Mouse (Mus musculus) T-cell, adult 2 months (primary cell): ENCODE results near the gene H2-Ab1.
A peak's percentile ranks its signal among the peaks of the same experiment; 100 is the strongest.

ENCODE experiments used
- DNase-seq: peaks from one replicate; pipeline ENCODE4 v3.0.0; 2022; ENCODE audit warnings: low spot score

H2-Ab1 gene

GRCm38 (mm10) chr17:34309225-34309624 lies 51.7 kb downstream of the H2-Ab1 start:
- no peak for DNase-seq

- DNase-seq, result peak; percentile 65
Observed at GRCm38 (mm10) chr17:34309683-34310385, 52.3 kb downstream of the H2-Ab1 start.

- peak; percentile 40 for DNase-seq
Observed at GRCm38 (mm10) chr17:34310526-34310925, 53.0 kb downstream of the H2-Ab1 start.

- no peak for DNase-seq
Observed at GRCm38 (mm10) chr17:34312185-34312584, 54.7 kb downstream of the H2-Ab1 start.

- peak; percentile 81 for DNase-seq
Observed at GRCm38 (mm10) chr17:34313393-34313792, 55.9 kb downstream of the H2-Ab1 start.

- DNase-seq, result no peak
Observed at GRCm38 (mm10) chr17:34314286-34314685, 56.8 kb downstream of the H2-Ab1 start.

- DNase-seq, result no peak
Observed at GRCm38 (mm10) chr17:34315512-34315911, 58.0 kb downstream of the H2-Ab1 start.

- no peak for DNase-seq
Observed at GRCm38 (mm10) chr17:34316697-34317096, 59.2 kb downstream of the H2-Ab1 start.

- no peak for DNase-seq
Observed at GRCm38 (mm10) chr17:34317275-34317674, 59.8 kb downstream of the H2-Ab1 start.
